In the genomic region with DNA sequence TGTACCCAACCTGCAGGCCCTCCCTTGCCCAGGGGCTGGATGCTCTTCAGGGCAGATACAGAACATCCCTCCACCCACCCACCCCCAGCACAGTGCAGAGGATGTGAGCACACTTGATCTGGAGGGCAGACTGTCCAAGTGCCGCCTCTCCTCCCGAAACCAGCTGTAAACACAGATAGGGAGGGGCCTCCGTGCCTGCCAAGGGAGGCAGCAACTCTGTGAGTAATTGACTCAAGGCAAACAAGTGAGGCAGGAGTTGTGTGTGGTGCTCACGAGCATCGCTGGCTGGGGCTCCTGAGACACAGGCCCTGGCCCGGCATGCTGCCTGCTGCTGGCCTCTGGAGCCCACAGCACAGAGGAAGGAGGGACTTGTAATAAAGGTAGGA, we compare ENCODE assay signal across 8 mouse cellular contexts. TPM values are rescaled to one million over a fixed set of nuclear protein-coding genes. Genes with fewer than 3 reads are reported as not detected.
DNase-seq lines count a peak whose midpoint lies in the region; ATAC-seq and TF ChIP-seq lines count a peak whose summit lies in the region.

No protein-coding gene starts in this region.

- no peaks in the 10 kb centered on the region for H3K9me3 ChIP-seq in embryonic facial prominence, embryonic 11.5 days (replicated peaks; ENCODE audit: control insufficient read depth, low read length)
- H3K9me3 ChIP-seq in heart, embryonic 13.5 days = no peaks in the 10 kb centered on the region
- H3K9me3 ChIP-seq in kidney, embryonic 16.5 days (ENCODE audit: low read length) = no peaks in the 10 kb centered on the region
- no peaks in the 10 kb centered on the region for H3K9me3 ChIP-seq in liver, embryonic 14.5 days (ENCODE audit: control insufficient read depth, low read length)
- H3K9me3 ChIP-seq in neural tube, embryonic 15.5 days (replicated peaks) = no peaks in the 10 kb centered on the region

- H3K4me2 ChIP-seq in embryonic facial prominence, embryonic 11.5 days (ENCODE audit: low read depth, low read length) = no peak overlapping the region
- peak overlapping the region; percentile 53 for H3K4me2 ChIP-seq in heart, embryonic 13.5 days
- no peak overlapping the region; the same call in 1 of the 2 replicates for H3K4me2 ChIP-seq in kidney, embryonic 16.5 days (replicated peaks; ENCODE audit: low read depth, low read length)
- peak overlapping the region; percentile 76 for H3K4me2 ChIP-seq in liver, embryonic 14.5 days (ENCODE audit: low read depth)
- 0 out of 2 replicates have a peak overlapping the region, but pooled peaks have one; percentile 9 for H3K4me2 ChIP-seq in neural tube, embryonic 15.5 days

- H3K27me3 ChIP-seq in embryonic facial prominence, embryonic 11.5 days (ENCODE audit: control insufficient read depth, insufficient read depth, low read length) = no peaks in the 10 kb centered on the region
- H3K27me3 ChIP-seq in heart, embryonic 13.5 days (replicated peaks) = no peaks in the 10 kb centered on the region
- no peaks in the 10 kb centered on the region for H3K27me3 ChIP-seq in kidney, embryonic 16.5 days (ENCODE audit: insufficient read depth, low read length)
- H3K27me3 ChIP-seq in liver, embryonic 14.5 days (ENCODE audit: control insufficient read depth, insufficient read depth, low read length) = no peaks in the 10 kb centered on the region
- H3K27me3 ChIP-seq in neural tube, embryonic 15.5 days (replicated peaks) = no peaks in the 10 kb centered on the region

- no peak; the same call in 1 of the 2 replicates for TF ChIP-seq CTCF in liver, embryonic 14.5 days (IDR thresholded peaks at IDR 0.05; ENCODE audit: low read depth)

- H3K4me1 ChIP-seq in embryonic facial prominence, embryonic 11.5 days (ENCODE audit: control insufficient read depth, insufficient read depth, low read length) = peaks cover 2% of the 10 kb centered on the region; the same call in 1 of the 2 replicates
- peaks cover 71% of the 10 kb centered on the region for H3K4me1 ChIP-seq in heart, embryonic 13.5 days
- H3K4me1 ChIP-seq in kidney, embryonic 16.5 days (ENCODE audit: insufficient read depth, low read length) = peaks cover 52% of the 10 kb centered on the region
- H3K4me1 ChIP-seq in liver, embryonic 14.5 days (replicated peaks; ENCODE audit: control insufficient read depth in 2 of 2, insufficient read depth in 2 of 2, low read length in 1 of 2) = peaks cover 63 to 72% of the 10 kb centered on the region in 2 experiments
- H3K4me1 ChIP-seq in neural tube, embryonic 15.5 days = peaks cover 45% of the 10 kb centered on the region

- TF ChIP-seq EP300 in liver, embryonic 14.5 days (IDR thresholded peaks at IDR 0.05; ENCODE audit: low read depth) = peak; percentile 80

- H3K4me3 ChIP-seq in embryonic facial prominence, embryonic 11.5 days (ENCODE audit: low read depth, low read length) = no peak overlapping the region
- peak overlapping the region; percentile 24 for H3K4me3 ChIP-seq in heart, embryonic 13.5 days
- no peak overlapping the region for H3K4me3 ChIP-seq in kidney, embryonic 16.5 days (ENCODE audit: low read length)
- peak overlapping the region; percentile 67 to 70 for H3K4me3 ChIP-seq in liver, embryonic 14.5 days (ENCODE audit: insufficient read depth in 1 of 2, low read depth in 2 of 2, low read length in 2 of 2)
- no peak overlapping the region for H3K4me3 ChIP-seq in neural tube, embryonic 15.5 days (replicated peaks)

- ATAC-seq in embryonic facial prominence, embryonic 11.5 days (replicated peaks; ENCODE audit: insufficient number of reproducible peaks, low FRiP score, low TSS enrichment, low read depth) = no peak
- peak; percentile 70 for ATAC-seq in heart, embryonic 13.5 days (ENCODE audit: extremely low read depth, insufficient number of reproducible peaks, low FRiP score, low TSS enrichment)
- ATAC-seq in kidney, embryonic 16.5 days (ENCODE audit: low FRiP score, low TSS enrichment) = peak; percentile 60
- ATAC-seq in liver, embryonic 14.5 days (ENCODE audit: insufficient read depth) = peak; percentile 83
- peak; percentile 65 for ATAC-seq in neural tube, embryonic 15.5 days (ENCODE audit: low FRiP score)

- DNase-seq in layer of hippocampus, adult 11-12 months (ENCODE audit: low spot score) = peak; percentile 59
- DNase-seq in layer of hippocampus, adult 9-10 months (ENCODE audit: low spot score) = no peak
- DNase-seq in embryonic facial prominence, embryonic 11.5 days (ENCODE audit: low spot score) = peak; percentile 26
- peak; percentile 85 to 89 (median 87) for DNase-seq in liver, embryonic 14.5 days (ENCODE audit: low read depth in 3 of 3, low spot score in 3 of 3)
- DNase-seq in cerebellum, adult 8-10 months = no peak

- H3K9ac ChIP-seq in embryonic facial prominence, embryonic 11.5 days (replicated peaks; ENCODE audit: low read length) = no peak overlapping the region; the same call in none of the 2 replicates
- peak overlapping the region; percentile 60 for H3K9ac ChIP-seq in heart, embryonic 13.5 days
- peak overlapping the region; percentile 39; the same call in 1 of the 2 replicates for H3K9ac ChIP-seq in kidney, embryonic 16.5 days (replicated peaks; ENCODE audit: low read length)
- H3K9ac ChIP-seq in liver, embryonic 14.5 days (replicated peaks) = peak overlapping the region; percentile 96
- peak overlapping the region; percentile 3; the same call in 1 of the 2 replicates for H3K9ac ChIP-seq in neural tube, embryonic 15.5 days (replicated peaks)

- 18% methylated on average over 6 of the region's 6 CpGs for WGBS in embryonic facial prominence, embryonic 11.5 days
- 24% methylated on average over 6 of the region's 6 CpGs for WGBS in heart, embryonic 13.5 days
- WGBS in kidney, embryonic 16.5 days = 6% methylated on average over 6 of the region's 6 CpGs
- 2% methylated on average over 6 of the region's 6 CpGs for WGBS in liver, embryonic 14.5 days (ENCODE audit: insufficient replicate concordance)
- whole genome bisulfite sequencing in neural tube, embryonic 15.5 days = 23% methylated on average over 6 of the region's 6 CpGs

- no peak overlapping the region for H3K27ac ChIP-seq in embryonic facial prominence, embryonic 11.5 days (replicated peaks; ENCODE audit: low read depth, low read length)
- peak overlapping the region; percentile 81 for H3K27ac ChIP-seq in heart, embryonic 13.5 days (replicated peaks)
- H3K27ac ChIP-seq in kidney, embryonic 16.5 days (ENCODE audit: low read length) = peak overlapping the region; percentile 87
- peak overlapping the region; percentile 100 for H3K27ac ChIP-seq in liver, embryonic 14.5 days
- peak overlapping the region; percentile 77 for H3K27ac ChIP-seq in neural tube, embryonic 15.5 days (replicated peaks)

- H3K36me3 ChIP-seq in embryonic facial prominence, embryonic 11.5 days (replicated peaks; ENCODE audit: control insufficient read depth, insufficient read depth, low read depth, low read length) = no peaks in the 10 kb centered on the region
- H3K36me3 ChIP-seq in heart, embryonic 13.5 days = peaks cover 23% of the 10 kb centered on the region
- peaks cover 9% of the 10 kb centered on the region for H3K36me3 ChIP-seq in kidney, embryonic 16.5 days (ENCODE audit: insufficient read depth, low read length)
- peaks cover 47% of the 10 kb centered on the region for H3K36me3 ChIP-seq in liver, embryonic 14.5 days (replicated peaks; ENCODE audit: control insufficient read depth, insufficient read depth, low read depth)
- 0 out of 2 replicates have a peak, but pooled peaks cover 3% of the 10 kb centered on the region for H3K36me3 ChIP-seq in neural tube, embryonic 15.5 days

RNA-seq across cellular contexts. Expression of gene Gpr146, which starts 12.2 kb away (rescaled TPM):
- 1.6 and 1.7 TPM in 2 replicates for polyA plus RNA-seq in embryonic facial prominence, embryonic 11.5 days (2014; fragmentation: Nextera tagmentation; extraction: Ambion mirVana)
- 7.0 and 8.8 TPM in 2 replicates for polyA plus RNA-seq in heart, embryonic 13.5 days (2015; fragmentation: Nextera tagmentation; extraction: Ambion mirVana)
- polyA plus RNA-seq in kidney, embryonic 16.5 days (2015; fragmentation: Nextera tagmentation; extraction: Ambion mirVana) = 6.6 and 6.7 TPM in 2 replicates
- 14.6 and 14.7 TPM in 2 replicates for polyA plus RNA-seq in liver, embryonic 14.5 days (2012; rRNA removed)
- 18.4 and 20.1 TPM in 2 replicates for polyA plus RNA-seq in liver, embryonic 14.5 days (2014; fragmentation: Nextera tagmentation; extraction: Ambion mirVana)
- polyA plus RNA-seq in neural tube, embryonic 15.5 days (2015; fragmentation: Nextera tagmentation; extraction: Ambion mirVana) = 2.6 and 3.0 TPM in 2 replicates

RNA-seq across cellular contexts. Expression of gene C130050O18Rik, which starts 15.4 kb away (rescaled TPM):
- polyA plus RNA-seq in embryonic facial prominence, embryonic 11.5 days (2014; fragmentation: Nextera tagmentation; extraction: Ambion mirVana) = 0.18 and 0.27 TPM in 2 replicates
- polyA plus RNA-seq in heart, embryonic 13.5 days (2015; fragmentation: Nextera tagmentation; extraction: Ambion mirVana) = 0.24 and 0.34 TPM in 2 replicates
- polyA plus RNA-seq in kidney, embryonic 16.5 days (2015; fragmentation: Nextera tagmentation; extraction: Ambion mirVana) = 0.60 and 0.92 TPM in 2 replicates
- 0.93 and 1.1 TPM in 2 replicates for polyA plus RNA-seq in liver, embryonic 14.5 days (2012; rRNA removed)
- 1.0 and 1.3 TPM in 2 replicates for polyA plus RNA-seq in liver, embryonic 14.5 days (2014; fragmentation: Nextera tagmentation; extraction: Ambion mirVana)
- polyA plus RNA-seq in neural tube, embryonic 15.5 days (2015; fragmentation: Nextera tagmentation; extraction: Ambion mirVana) = 0.47 and 0.64 TPM in 2 replicates

RNA-seq across cellular contexts. Expression of gene Gper1, which starts 33.3 kb away (rescaled TPM):
- 0.42 and 0.82 TPM in 2 replicates for polyA plus RNA-seq in embryonic facial prominence, embryonic 11.5 days (2014; fragmentation: Nextera tagmentation; extraction: Ambion mirVana)
- 0.90 and 1.2 TPM in 2 replicates for polyA plus RNA-seq in heart, embryonic 13.5 days (2015; fragmentation: Nextera tagmentation; extraction: Ambion mirVana)
- 6.8 and 8.0 TPM in 2 replicates for polyA plus RNA-seq in kidney, embryonic 16.5 days (2015; fragmentation: Nextera tagmentation; extraction: Ambion mirVana)
- polyA plus RNA-seq in liver, embryonic 14.5 days (2012; rRNA removed) = 0.06 and 0.07 TPM in 2 replicates
- 0.20 TPM in 1 of 2 replicates, not detected in the other for polyA plus RNA-seq in liver, embryonic 14.5 days (2014; fragmentation: Nextera tagmentation; extraction: Ambion mirVana)
- polyA plus RNA-seq in neural tube, embryonic 15.5 days (2015; fragmentation: Nextera tagmentation; extraction: Ambion mirVana) = 7.8 and 9.6 TPM in 2 replicates

RNA-seq across cellular contexts. Expression of gene Cyp2w1, which starts 37.3 kb away (rescaled TPM):
- 0.41 and 0.46 TPM in 2 replicates for polyA plus RNA-seq in embryonic facial prominence, embryonic 11.5 days (2014; fragmentation: Nextera tagmentation; extraction: Ambion mirVana)
- polyA plus RNA-seq in heart, embryonic 13.5 days (2015; fragmentation: Nextera tagmentation; extraction: Ambion mirVana) = not detected in 2 replicates
- not detected in 2 replicates for polyA plus RNA-seq in kidney, embryonic 16.5 days (2015; fragmentation: Nextera tagmentation; extraction: Ambion mirVana)
- polyA plus RNA-seq in liver, embryonic 14.5 days (2012; rRNA removed) = 0.03 and 0.05 TPM in 2 replicates
- not detected in 2 replicates for polyA plus RNA-seq in liver, embryonic 14.5 days (2014; fragmentation: Nextera tagmentation; extraction: Ambion mirVana)
- 2.1 TPM in 1 of 2 replicates, not detected in the other for polyA plus RNA-seq in neural tube, embryonic 15.5 days (2015; fragmentation: Nextera tagmentation; extraction: Ambion mirVana)

RNA-seq across cellular contexts. Expression of gene Cox19, which starts 38.5 kb away (rescaled TPM):
- polyA plus RNA-seq in embryonic facial prominence, embryonic 11.5 days (2014; fragmentation: Nextera tagmentation; extraction: Ambion mirVana) = 116 and 123 TPM in 2 replicates
- 68.4 and 75.8 TPM in 2 replicates for polyA plus RNA-seq in heart, embryonic 13.5 days (2015; fragmentation: Nextera tagmentation; extraction: Ambion mirVana)
- 99.3 and 104 TPM in 2 replicates for polyA plus RNA-seq in kidney, embryonic 16.5 days (2015; fragmentation: Nextera tagmentation; extraction: Ambion mirVana)
- 22.6 and 23.3 TPM in 2 replicates for polyA plus RNA-seq in liver, embryonic 14.5 days (2012; rRNA removed)
- polyA plus RNA-seq in liver, embryonic 14.5 days (2014; fragmentation: Nextera tagmentation; extraction: Ambion mirVana) = 61.4 and 62.3 TPM in 2 replicates
- 105 and 107 TPM in 2 replicates for polyA plus RNA-seq in neural tube, embryonic 15.5 days (2015; fragmentation: Nextera tagmentation; extraction: Ambion mirVana)

Comparison
In these comparisons a context has a peak if more than half of its experiments do, and no peak if none do; other contexts are left out.
1. DNase-seq: peak in layer of hippocampus, adult 11-12 months (single experiment), embryonic facial prominence, embryonic 11.5 days (single experiment) and liver, embryonic 14.5 days (3 of 3); none in layer of hippocampus, adult 9-10 months (single experiment) and cerebellum, adult 8-10 months (single experiment).
2. H3K4me2 ChIP-seq: peak in heart, embryonic 13.5 days (single experiment), liver, embryonic 14.5 days (single experiment) and neural tube, embryonic 15.5 days (single experiment); none in embryonic facial prominence, embryonic 11.5 days (single experiment) and kidney, embryonic 16.5 days (single experiment).
3. H3K4me3 ChIP-seq: peak in heart, embryonic 13.5 days (single experiment) and liver, embryonic 14.5 days (2 of 2); none in embryonic facial prominence, embryonic 11.5 days (single experiment), kidney, embryonic 16.5 days (single experiment) and neural tube, embryonic 15.5 days (single experiment).